Mouse (Mus musculus) hindbrain, embryonic 16.5 days (tissue): ENCODE results near the gene Nup188. TPM values are rescaled to one million over a fixed set of nuclear protein-coding genes. Genes with fewer than 3 reads are reported as not detected.
A peak's percentile ranks its signal among the peaks of the same experiment; 100 is the strongest.

Source experiments
- ATAC-seq: fragments of 200-750 bp; cut with Nextera tagmentation; 2 replicates; pipeline ENCODE4 v1.8.0; 2017; ENCODE audit warnings: moderate TSS enrichment, moderate library complexity
- H3K27ac ChIP-seq: fragments of 300-500 bp; sonication (generic); 2 replicates; pipeline ENCODE4 v1.5.1; 2014; ENCODE audit warnings: low read depth, mild to moderate bottlenecking, control low read depth, low read length, moderate library complexity
- H3K27me3 ChIP-seq: fragments of 300-500 bp; sonication (generic); replicated peaks from 2 replicates; pipeline ENCODE4 v1.6.1; 2014; ENCODE audit warnings: low read length; ENCODE audit not compliant: control insufficient read depth, insufficient read depth
- H3K36me3 ChIP-seq: fragments of 300-500 bp; sonication (generic); 2 replicates; pipeline ENCODE4 v1.6.1; 2014; ENCODE audit warnings: mild to moderate bottlenecking, low read length, moderate library complexity, mixed read lengths; ENCODE audit not compliant: control insufficient read depth, insufficient read depth
- H3K4me1 ChIP-seq: fragments of 300-500 bp; sonication (generic); 2 replicates; pipeline ENCODE4 v1.6.1; 2014; ENCODE audit warnings: low read depth, low read length; ENCODE audit not compliant: control insufficient read depth, insufficient read depth
- H3K4me2 ChIP-seq: fragments of 300-500 bp; sonication (generic); 2 replicates; pipeline ENCODE4 v1.6.1; 2014; ENCODE audit warnings: mild to moderate bottlenecking, low read length, control low read depth, moderate library complexity
- H3K4me3 ChIP-seq: fragments of 300-500 bp; sonication (generic); 2 replicates; pipeline ENCODE4 v1.5.1; 2014; ENCODE audit warnings: mild to moderate bottlenecking, low read length, control low read depth, moderate library complexity
- H3K9ac ChIP-seq: fragments of 300-500 bp; sonication (generic); 2 replicates; pipeline ENCODE4 v1.6.1; 2014; ENCODE audit warnings: low read depth, mild to moderate bottlenecking, control low read depth, low read length, moderate library complexity
- H3K9me3 ChIP-seq: fragments of 300-500 bp; sonication (generic); 2 replicates; pipeline ENCODE4 v1.6.1; 2014; ENCODE audit warnings: mild to moderate bottlenecking, low read length, moderate library complexity; ENCODE audit not compliant: control insufficient read depth
- WGBS: fragments of 180-500 bp; shearing (Covaris S2); extraction: QIAGEN DNeasy Blood & Tissue Kit; methylation state at CpG from one replicate; pipeline ENCODE4 v1.1.7; 2014; 5-methylcytosine and 5-hydroxymethylcytosine counted together
- polyA plus RNA-seq: library from polyadenylated mRNA; unstranded; fragments of >200 nt; fragmentation: Nextera tagmentation; extraction: Ambion mirVana; gene quantifications from 2 replicates; pipeline ENCODE4 v1.2.1, GENCODE M21; 2015

The Nup188 gene
- polyA plus RNA-seq, 1 experiment from 2014 or later: 15.8 TPM

- WGBS: 91% methylated on average over 17 of the region's 17 CpGs
- Histone ChIP-seq H3K27me3 (no peaks in the 10 kb centered on the region), H3K9ac (no peak overlapping the region), H3K4me2 (no peak overlapping the region), H3K36me3 (0 out of 2 replicates have a peak, but pooled peaks cover 4% of the 10 kb centered on the region), H3K4me3 (no peak overlapping the region), H3K27ac (no peak overlapping the region), H3K4me1 (peaks cover 21% of the 10 kb centered on the region), H3K9me3 (no peaks in the 10 kb centered on the region)
- no peak for ATAC-seq
These were observed 16.8 kb upstream of the Nup188 start for GRCm38 (mm10) chr2:30269241-30269990.

DNA sequence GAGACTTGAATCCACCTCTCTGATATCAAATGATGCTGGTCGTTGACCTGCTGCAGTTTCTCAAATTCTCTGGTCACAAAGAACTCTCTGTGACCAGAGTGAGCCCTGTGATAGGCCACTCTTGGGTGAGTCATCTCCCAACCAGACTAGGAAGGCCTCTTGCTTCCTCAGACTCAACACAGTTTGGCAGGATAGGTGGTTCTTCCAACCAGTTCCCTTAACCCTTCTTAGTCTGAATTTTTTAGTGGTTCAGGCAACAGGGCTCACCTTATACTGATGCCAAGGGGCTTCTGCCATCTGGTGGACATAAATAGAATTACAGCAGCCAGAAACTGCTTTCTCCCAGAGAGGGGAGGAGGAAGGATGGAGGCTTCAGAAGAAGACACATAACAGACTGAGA, 16.1 kb upstream of the Nup188 start:
- Histone ChIP-seq H3K4me2 (no peak overlapping the region), H3K9ac (no peak overlapping the region), H3K4me3 (no peak overlapping the region), H3K36me3 (no peaks in the 10 kb centered on the region), H3K4me1 (peaks cover 14% of the 10 kb centered on the region), H3K27ac (no peak overlapping the region), H3K27me3 (no peaks in the 10 kb centered on the region), H3K9me3 (no peaks in the 10 kb centered on the region)
- ATAC-seq: peak; percentile 71
- 43% methylated on average over 1 of the region's 1 CpGs for WGBS

DNA sequence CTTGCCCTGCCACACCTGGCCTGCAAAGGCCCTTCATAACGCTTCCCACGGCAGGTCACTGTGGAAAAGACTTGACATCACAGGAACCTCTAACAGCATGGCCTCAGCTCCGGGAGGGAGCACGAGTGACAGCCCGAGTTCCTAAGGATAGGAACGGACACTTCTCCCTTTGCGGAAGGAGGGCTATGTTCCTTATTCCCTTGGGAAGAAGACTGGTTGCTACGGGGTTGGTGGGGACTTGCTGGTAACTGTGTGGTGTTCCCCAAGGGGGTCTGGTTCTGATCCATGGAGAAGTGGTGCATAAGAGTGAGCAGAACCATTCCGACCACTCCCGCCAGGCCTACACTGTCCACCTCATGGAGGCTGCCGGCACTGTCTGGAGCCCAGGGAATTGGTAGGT, 5.5 kb upstream of the Nup188 start, which contains the start of gene Gm28038:
Gene Gm28038, plus strand, starts transcription at position 301 of the 400 bp plus-strand sequence.
- 90% methylated on average over 11 of the region's 11 CpGs for WGBS
- Histone ChIP-seq H3K36me3 (no peaks in the 10 kb centered on the region), H3K4me1 (peaks cover 8% of the 10 kb centered on the region), H3K9me3 (no peaks in the 10 kb centered on the region), H3K9ac (no peak within 1 kb of the TSS), H3K4me2 (no peak within 1 kb of the TSS), H3K27ac (no peak within 1 kb of the TSS), H3K27me3 (no peaks in the 10 kb centered on the region), H3K4me3 (no peak within 1 kb of the TSS)
- no peak for ATAC-seq

DNA sequence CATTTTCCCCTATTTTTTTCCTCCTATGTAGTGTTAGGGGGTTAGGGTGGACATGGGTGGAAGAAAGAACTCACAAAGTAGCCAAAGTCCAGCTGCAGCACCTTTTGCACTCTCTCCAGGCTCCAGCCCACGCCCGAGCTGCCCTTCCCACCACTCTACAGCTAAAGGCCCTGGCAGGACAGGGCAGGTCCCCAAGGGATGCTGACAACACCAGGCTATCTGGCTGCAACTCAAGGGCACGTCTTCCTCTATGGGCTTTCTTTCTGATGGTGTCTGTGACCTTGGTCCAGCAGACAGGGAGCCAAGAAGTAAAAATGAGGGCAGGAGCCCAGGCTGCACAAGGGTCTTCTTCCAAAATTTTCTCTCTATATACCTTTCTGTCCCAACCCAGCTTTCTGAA, 4.5 kb upstream of the Nup188 start:
- Histone ChIP-seq H3K4me1 (peaks cover 8% of the 10 kb centered on the region), H3K4me2 (no peak overlapping the region), H3K4me3 (no peak overlapping the region), H3K27ac (no peak overlapping the region), H3K36me3 (no peaks in the 10 kb centered on the region), H3K9me3 (no peaks in the 10 kb centered on the region), H3K27me3 (no peaks in the 10 kb centered on the region), H3K9ac (no peak overlapping the region)
- 78% methylated on average over 3 of the region's 3 CpGs for WGBS
- ATAC-seq: no peak

- ATAC-seq: no peak
- no peaks in the 10 kb centered on the region for H3K36me3 ChIP-seq
- H3K9ac ChIP-seq: no peak overlapping the region
- no peak overlapping the region for H3K4me3 ChIP-seq
- WGBS: 93% methylated on average over 2 of the region's 2 CpGs
- no peak overlapping the region for H3K27ac ChIP-seq
- H3K27me3 ChIP-seq: no peaks in the 10 kb centered on the region
- H3K9me3 ChIP-seq: no peaks in the 10 kb centered on the region
- H3K4me2 ChIP-seq: no peak overlapping the region
- H3K4me1 ChIP-seq: peaks cover 18% of the 10 kb centered on the region
These were observed 3.0 kb upstream of the Nup188 start for GRCm38 (mm10) chr2:30283193-30283592.

DNA sequence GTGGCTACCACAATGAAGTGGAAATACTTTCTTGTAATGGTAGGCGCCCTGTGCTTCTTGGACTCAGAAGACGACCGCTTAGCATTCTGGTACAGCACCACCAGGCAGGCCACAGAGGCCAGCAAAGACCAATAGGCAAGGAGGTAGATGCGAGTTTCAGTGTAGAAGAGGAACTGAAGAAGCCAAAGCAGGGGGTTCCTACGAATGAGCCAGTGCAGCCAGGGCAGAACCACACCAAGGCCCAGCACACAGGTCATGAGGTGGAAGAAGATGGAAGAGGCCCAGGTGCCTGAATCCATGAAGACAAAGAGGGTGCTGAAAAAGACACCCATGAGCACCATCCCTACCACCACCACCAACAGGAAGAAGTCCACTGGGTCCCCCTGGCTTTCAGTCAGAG, 1.2 kb upstream of the Nup188 start:
- Histone ChIP-seq H3K36me3 (no peaks in the 10 kb centered on the region), H3K4me2 (peak overlapping the region; percentile 98), H3K27me3 (no peaks in the 10 kb centered on the region), H3K9me3 (no peaks in the 10 kb centered on the region), H3K27ac (no peak overlapping the region), H3K9ac (no peak overlapping the region), H3K4me1 (peaks cover 18% of the 10 kb centered on the region), H3K4me3 (peak overlapping the region; percentile 90)
- 94% methylated on average over 5 of the region's 5 CpGs for WGBS
- ATAC-seq: no peak

DNA sequence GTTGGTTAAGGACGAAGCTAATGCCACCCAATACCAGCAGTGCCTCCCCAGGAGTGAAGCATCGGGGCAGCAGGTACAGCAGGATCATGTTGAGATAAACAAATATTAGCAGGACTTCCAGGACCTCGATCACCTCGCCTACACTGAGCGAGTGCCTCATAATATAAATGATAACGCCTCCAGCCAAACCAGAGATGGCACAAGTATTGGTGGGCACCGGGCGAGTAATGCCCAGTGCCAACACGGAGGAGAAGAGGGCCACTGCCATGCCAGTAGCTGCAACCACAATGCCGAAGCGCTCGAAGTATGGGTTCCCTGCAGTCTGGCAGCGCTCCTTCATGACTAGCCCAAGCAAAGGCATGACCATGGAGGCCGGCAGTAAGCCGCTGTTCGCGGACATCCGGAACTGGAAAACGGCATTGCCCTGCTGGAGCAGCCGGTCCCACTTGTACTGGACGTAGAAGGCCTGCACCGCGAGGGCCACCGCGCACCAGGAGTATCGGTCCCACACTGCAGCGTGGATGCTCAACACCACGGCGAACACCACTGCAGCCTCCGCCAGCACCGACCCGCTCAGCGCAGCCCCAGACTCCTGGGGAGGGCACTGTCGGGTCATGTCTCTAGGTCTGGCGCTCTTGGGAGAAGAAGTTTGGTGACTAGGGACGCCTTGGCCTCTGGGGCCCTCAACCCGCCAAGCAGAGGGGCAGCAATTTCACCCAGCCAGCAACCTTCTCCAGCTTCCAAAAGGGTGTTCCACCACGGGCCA, 598 bp upstream of the Nup188 start:
- peak overlapping the region; percentile 98 for H3K4me2 ChIP-seq
- no peaks in the 10 kb centered on the region for H3K36me3 ChIP-seq
- peak overlapping the region; percentile 67 for H3K27ac ChIP-seq
- peak overlapping the region; percentile 92 for H3K9ac ChIP-seq
- peak; percentile 62 for ATAC-seq
- WGBS: 16% methylated on average over 38 of the region's 38 CpGs
- no peaks in the 10 kb centered on the region for H3K9me3 ChIP-seq
- H3K4me3 ChIP-seq: peak overlapping the region; percentile 90
- no peaks in the 10 kb centered on the region for H3K27me3 ChIP-seq
- peaks cover 18% of the 10 kb centered on the region for H3K4me1 ChIP-seq

GRCm38 (mm10) chr2:30287027-30287373, 803 bp downstream of the Nup188 start:
- Histone ChIP-seq H3K27ac (peak overlapping the region; percentile 73), H3K4me2 (peak overlapping the region; percentile 73), H3K4me1 (peaks cover 18% of the 10 kb centered on the region), H3K27me3 (no peaks in the 10 kb centered on the region), H3K4me3 (peak overlapping the region; percentile 90), H3K9me3 (no peaks in the 10 kb centered on the region), H3K9ac (peak overlapping the region; percentile 92), H3K36me3 (no peaks in the 10 kb centered on the region)
- WGBS: 0% methylated on average over 10 of the region's 10 CpGs
- ATAC-seq: no peak

DNA sequence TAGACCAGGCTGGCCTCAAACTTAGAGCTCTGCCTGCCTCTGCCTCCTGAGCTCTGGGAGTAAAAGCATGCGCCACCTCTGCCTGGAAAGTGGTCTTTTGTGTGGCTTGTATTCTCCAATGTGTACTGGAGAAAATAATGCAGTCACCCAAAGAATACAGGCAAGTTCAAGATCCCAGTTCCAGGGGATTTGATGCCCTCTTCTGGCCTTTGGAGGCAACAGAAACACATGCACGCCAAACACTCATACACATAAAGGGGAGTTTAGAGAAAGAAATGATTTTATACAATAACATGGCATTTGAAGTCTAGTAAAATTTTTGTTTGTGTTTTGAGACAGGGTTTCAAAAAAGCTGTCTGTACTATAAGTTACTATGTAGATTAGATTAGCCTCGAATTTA, 13.3 kb downstream of the Nup188 start:
- Histone ChIP-seq H3K9ac (no peak overlapping the region), H3K9me3 (no peaks in the 10 kb centered on the region), H3K27me3 (no peaks in the 10 kb centered on the region), H3K36me3 (peaks cover 39% of the 10 kb centered on the region), H3K4me1 (no peaks in the 10 kb centered on the region), H3K4me3 (no peak overlapping the region), H3K4me2 (no peak overlapping the region), H3K27ac (no peak overlapping the region)
- WGBS: 72% methylated on average over 3 of the region's 3 CpGs
- no peak for ATAC-seq
